Mouse (Mus musculus) CD4-positive, CD25-positive, alpha-beta regulatory T cell (primary cell): ENCODE measurements around the gene Gm29582. TPM values are rescaled to one million over a fixed set of nuclear protein-coding genes. Genes with fewer than 3 reads are reported as not detected.

Experiments
- polyA plus RNA-seq: library from polyadenylated mRNA; unstranded; fragments of 100-300 nt; shearing (Covaris generic); gene quantifications from one replicate; pipeline ENCODE4 v1.2.1, GENCODE M21; 2017

Gene Gm29582
- polyA plus RNA-seq, result not detected

DNA sequence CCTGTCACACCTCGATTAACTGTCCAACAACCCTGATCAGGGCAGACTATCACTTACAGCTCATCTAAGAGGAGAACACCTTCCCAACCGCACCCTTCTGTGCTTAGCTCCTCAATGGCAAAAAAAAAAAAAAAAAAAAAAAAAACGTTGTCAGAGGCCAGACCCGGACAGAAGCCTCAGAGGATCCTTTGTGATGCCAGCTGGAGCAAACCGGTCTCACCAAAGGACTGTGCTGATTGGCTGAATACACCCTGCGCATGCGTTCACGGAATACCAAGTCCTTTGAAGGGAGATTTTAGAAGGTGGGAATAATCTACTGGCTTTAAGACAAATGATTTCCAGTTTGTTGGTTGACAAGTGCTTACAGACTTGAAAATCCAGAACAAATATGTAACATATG is at the start of gene Gm29582:
Gm29582 (minus strand) TSS at position 101 of the 400 bp plus-strand sequence.

